In the genomic region with DNA sequence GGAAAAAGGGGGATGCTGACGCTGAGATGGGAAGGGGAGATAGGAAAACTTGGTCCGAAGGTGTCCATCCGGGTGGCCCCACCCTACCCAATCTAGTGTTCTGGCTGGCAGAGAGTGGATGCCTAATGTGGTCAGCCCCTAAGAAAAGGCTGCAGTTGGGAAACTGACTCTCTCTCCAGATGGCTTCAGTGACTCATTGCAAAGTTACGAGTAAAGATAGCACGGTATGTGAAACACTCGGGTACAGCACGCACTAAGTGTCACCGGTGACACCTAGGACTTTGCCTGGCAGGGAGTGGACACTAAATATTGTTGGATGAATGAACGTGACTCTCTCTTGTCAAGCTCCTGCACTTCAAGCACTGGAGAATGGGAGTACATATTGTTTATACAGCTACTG, we compare ENCODE assay signal across 25 mouse cellular contexts. TPM values are rescaled to one million over a fixed set of nuclear protein-coding genes. Genes with fewer than 3 reads are reported as not detected.
"Had no signal": no experiment of that assay in that cellular context is flagged by ENCODE, and none has a peak within 500 bp of the region (broad histone marks: within the 10 kb centered on the region; RNA-seq: fewer than 3 reads in every experiment).

No protein-coding gene starts in this region.

- DNase-seq: kidney, postnatal 25 days; layer of hippocampus, adult 9-11 months; liver; lung, adult 18-20 months; lung, postnatal 10 days; lung, postnatal 36 days; thymus, adult 18-20 months; thymus, postnatal 4 days had no signal

- ATAC-seq: liver, embryonic 12.5 days; midbrain, embryonic 13.5 days; midbrain, embryonic 16.5 days had no signal

- H3K4me2 ChIP-seq: limb, embryonic 13.5 days; liver, embryonic 12.5 days; liver, embryonic 15.5 days; lung, embryonic 15.5 days; midbrain, embryonic 13.5 days had no signal

- H3K4me3 ChIP-seq: layer of hippocampus, adult 2 months; limb, embryonic 10.5 days; limb, embryonic 13.5 days; liver, embryonic 12.5 days; liver, embryonic 15.5 days; lung, embryonic 15.5 days; megakaryocyte, embryonic 14.5 days; midbrain, embryonic 10.5 days; midbrain, embryonic 13.5 days had no signal

- H3K9me3 ChIP-seq: limb, embryonic 10.5 days; limb, embryonic 13.5 days; liver, embryonic 12.5 days; liver, embryonic 15.5 days; lung, embryonic 15.5 days; megakaryocyte, embryonic 14.5 days; midbrain, embryonic 10.5 days; midbrain, embryonic 13.5 days had no signal

- H3K36me3 ChIP-seq: limb, embryonic 10.5 days; limb, embryonic 13.5 days; liver, embryonic 12.5 days; liver, embryonic 15.5 days; lung, embryonic 15.5 days; midbrain, embryonic 10.5 days; midbrain, embryonic 13.5 days had no signal

- H3K9ac ChIP-seq: limb, embryonic 13.5 days; liver, embryonic 12.5 days; liver, embryonic 15.5 days; lung, embryonic 15.5 days; midbrain, embryonic 13.5 days had no signal

- H3K27ac ChIP-seq: kidney, postnatal 0 days; layer of hippocampus, adult 2 months; limb, embryonic 10.5 days; limb, embryonic 13.5 days; lung, embryonic 15.5 days; midbrain, embryonic 10.5 days; midbrain, embryonic 13.5 days had no signal

RNA-seq across cellular contexts. Expression of gene Pou3f1, which starts 12.7 kb away (rescaled TPM):
- total RNA-seq: monocyte, adult 5-6 weeks had no signal
- polyA plus RNA-seq: liver, embryonic 15.5 days had no signal

RNA-seq across cellular contexts. Expression of gene 3100002H09Rik, which starts 33.3 kb away (rescaled TPM):
- total RNA-seq: monocyte, adult 5-6 weeks had no signal
- polyA plus RNA-seq: kidney, postnatal 0 days; large intestine, adult 2 months; limb, embryonic 10.5 days; liver, embryonic 12.5 days; liver, embryonic 15.5 days; lung, embryonic 15.5 days; small intestine, adult 2 months; spleen, adult 2 months; stomach, embryonic 16.5 days; testis, adult 2 months had no signal
